Mouse (Mus musculus) midbrain, embryonic 16.5 days (tissue): ENCODE measurements at regions not wholly inside any gene's neighbourhood (a gene's known extent, or its start where the extent isn't known, plus 50 kb on each side); places are given as distances from the start of the nearest gene placed in this dataset.

Experiments
- ATAC-seq: fragments of 200-750 bp; cut with Nextera tagmentation; 2 replicates; pipeline ENCODE4 v1.8.0; 2017; ENCODE audit warnings: moderate TSS enrichment
- H3K27ac ChIP-seq: fragments of 300-500 bp; sonication (generic); 2 replicates; pipeline ENCODE4 v1.5.1; 2014; ENCODE audit warnings: mild to moderate bottlenecking, low read length, mixed read lengths
- H3K27me3 ChIP-seq: fragments of 300-500 bp; sonication (generic); 2 replicates; pipeline ENCODE4 v1.6.1; 2014; ENCODE audit warnings: low read depth, low read length, mixed read lengths; ENCODE audit not compliant: control insufficient read depth, insufficient read depth
- H3K36me3 ChIP-seq: fragments of 300-500 bp; sonication (generic); 2 replicates; pipeline ENCODE4 v1.6.1; 2014; ENCODE audit warnings: mild to moderate bottlenecking, low read length, moderate library complexity, mixed read lengths; ENCODE audit not compliant: control insufficient read depth, insufficient read depth
- H3K4me1 ChIP-seq: fragments of 300-500 bp; sonication (generic); 2 replicates; pipeline ENCODE4 v1.6.1; 2014; ENCODE audit warnings: mild to moderate bottlenecking, low read length, mixed read lengths; ENCODE audit not compliant: control insufficient read depth, insufficient read depth
- H3K4me2 ChIP-seq: fragments of 300-500 bp; sonication (generic); 2 replicates; pipeline ENCODE4 v1.6.1; 2014; ENCODE audit warnings: mild to moderate bottlenecking, low read length, mixed read lengths
- H3K4me3 ChIP-seq: fragments of 300-500 bp; sonication (generic); 2 replicates; pipeline ENCODE4 v1.5.1; 2014; ENCODE audit warnings: low read depth, mild to moderate bottlenecking, low read length, moderate library complexity, mixed read lengths
- H3K9ac ChIP-seq: fragments of 300-500 bp; sonication (generic); 2 replicates; pipeline ENCODE4 v1.6.1; 2014; ENCODE audit warnings: low read depth, low read length, mixed read lengths
- H3K9me3 ChIP-seq: fragments of 300-500 bp; sonication (generic); replicated peaks from 2 replicates; pipeline ENCODE4 v1.6.1; 2014; ENCODE audit warnings: mild to moderate bottlenecking, low read length, mixed read lengths; ENCODE audit not compliant: control insufficient read depth, poor library complexity, severe bottlenecking
- WGBS: fragments of 180-500 bp; shearing (Covaris S2); extraction: QIAGEN DNeasy Blood & Tissue Kit; methylation state at CpG from one replicate; pipeline ENCODE4 v1.1.7; 2014; 5-methylcytosine and 5-hydroxymethylcytosine counted together

DNA sequence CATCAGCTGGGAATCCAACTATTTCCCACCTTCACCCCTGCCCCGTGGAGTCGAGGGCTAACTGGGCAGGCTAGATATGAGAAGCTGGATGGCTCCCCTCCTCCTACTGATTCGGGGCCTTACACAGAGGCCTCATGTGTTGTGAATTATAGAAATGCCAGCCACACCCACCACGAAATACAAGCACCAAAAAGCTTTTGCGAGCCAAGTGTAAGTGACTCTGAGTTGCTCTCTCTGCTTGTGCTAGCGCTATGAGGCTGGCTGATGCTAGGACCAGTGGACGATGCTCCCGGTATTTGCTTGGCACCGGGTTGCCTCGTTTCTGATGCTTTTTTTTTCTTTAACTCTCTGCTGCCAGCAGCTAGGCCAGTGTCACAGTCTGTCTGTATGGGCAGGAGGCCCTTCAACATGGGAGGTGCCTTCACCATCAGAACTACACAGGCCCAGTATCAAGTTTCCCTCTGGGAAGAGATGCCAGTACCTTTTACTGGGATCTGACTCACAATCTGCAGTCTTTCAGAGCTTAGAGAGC lies 369.8 kb downstream of the Cog6 start:
- peaks cover 3% of the 10 kb centered on the region for H3K27me3 ChIP-seq
- peaks cover 7% of the 10 kb centered on the region for H3K4me1 ChIP-seq
- H3K27ac ChIP-seq = no peak overlapping the region
- H3K36me3 ChIP-seq = no peaks in the 10 kb centered on the region
- H3K9me3 ChIP-seq = no peaks in the 10 kb centered on the region
- H3K4me2 ChIP-seq = no peak overlapping the region
- no peak overlapping the region for H3K4me3 ChIP-seq
- H3K9ac ChIP-seq = no peak overlapping the region
- WGBS = 83% methylated on average over 10 of the region's 10 CpGs
- ATAC-seq = no peak

DNA sequence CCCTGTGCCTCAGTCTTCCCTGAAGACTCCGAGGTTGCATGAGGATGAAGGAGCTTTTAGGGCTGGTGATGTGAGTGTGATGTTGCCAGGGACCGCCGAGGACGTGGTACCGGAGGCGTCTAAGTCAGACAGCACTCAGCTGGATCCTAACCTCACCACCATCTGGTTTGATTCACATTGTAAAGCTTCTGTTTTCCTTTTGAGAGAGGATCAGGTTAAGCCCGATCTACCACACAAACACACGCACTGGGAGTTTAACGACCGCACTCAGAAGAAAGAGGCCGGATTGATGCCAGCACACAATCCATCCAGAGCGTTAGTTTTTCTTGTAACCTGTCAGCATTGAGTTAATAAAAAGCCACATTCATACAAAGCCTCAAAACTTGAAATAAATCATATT lies 371.9 kb downstream of the Cog6 start:
- no peak for ATAC-seq
- H3K4me1 ChIP-seq = peaks cover 7% of the 10 kb centered on the region
- H3K4me3 ChIP-seq = no peak overlapping the region
- no peak overlapping the region for H3K4me2 ChIP-seq
- no peak overlapping the region for H3K9ac ChIP-seq
- H3K27ac ChIP-seq = no peak overlapping the region
- H3K36me3 ChIP-seq = no peaks in the 10 kb centered on the region
- WGBS = 46% methylated on average over 12 of the region's 12 CpGs
- H3K27me3 ChIP-seq = no peaks in the 10 kb centered on the region
- no peaks in the 10 kb centered on the region for H3K9me3 ChIP-seq

DNA sequence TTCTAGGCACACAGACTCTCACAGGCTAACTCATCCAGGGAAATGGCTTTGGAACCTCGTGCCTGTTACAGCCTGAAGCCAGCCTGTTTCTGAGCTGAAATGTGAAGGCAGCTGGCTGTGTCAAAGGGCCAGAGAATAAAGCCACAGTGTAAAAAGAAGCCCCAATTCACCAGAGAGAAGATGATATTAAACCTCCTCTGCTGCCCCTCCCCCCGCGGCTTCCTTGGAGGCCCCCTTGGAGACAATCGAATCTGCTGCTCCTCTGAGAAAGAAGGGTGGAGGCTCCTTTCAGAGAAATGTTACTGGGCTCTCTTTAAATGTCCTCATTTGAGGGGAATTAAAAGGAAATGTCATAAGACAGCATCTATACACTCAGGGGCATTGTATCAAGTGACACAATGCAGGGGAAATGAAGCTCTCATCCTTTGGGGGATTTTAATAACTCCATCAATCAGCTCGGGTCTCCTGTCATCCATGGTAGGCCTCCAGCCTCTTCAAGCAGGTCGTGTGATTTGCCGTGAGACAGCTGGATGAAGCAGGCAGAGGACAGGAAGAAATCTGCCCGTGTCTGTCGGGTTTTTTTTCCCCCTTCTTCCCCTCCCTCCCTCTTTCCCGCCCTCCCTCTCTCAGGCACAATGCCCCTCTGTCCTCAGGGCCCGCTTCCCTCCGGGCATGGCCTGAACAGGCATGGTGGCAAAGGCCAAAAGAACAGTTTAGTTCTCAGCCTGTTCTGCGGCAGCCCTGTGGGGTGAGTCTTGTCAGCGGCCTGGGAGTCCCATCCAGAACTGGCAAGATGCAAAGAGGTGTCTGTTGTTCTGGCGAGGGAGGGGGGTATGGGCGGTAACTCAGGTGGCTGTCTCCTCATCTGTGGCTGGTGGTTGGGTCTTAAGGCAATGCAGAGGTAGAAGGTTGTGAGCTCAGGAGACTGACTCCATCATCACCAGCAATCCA lies 372.6 kb downstream of the Cog6 start:
- no peak overlapping the region for H3K4me2 ChIP-seq
- peaks cover 7% of the 10 kb centered on the region for H3K4me1 ChIP-seq
- no peaks in the 10 kb centered on the region for H3K36me3 ChIP-seq
- 17% methylated on average over 16 of the region's 16 CpGs for WGBS
- H3K4me3 ChIP-seq = no peak overlapping the region
- H3K27me3 ChIP-seq = no peaks in the 10 kb centered on the region
- no peaks in the 10 kb centered on the region for H3K9me3 ChIP-seq
- H3K9ac ChIP-seq = peak overlapping the region; percentile 2; the same call in 1 of the 2 replicates
- ATAC-seq = peak; percentile 37
- no peak overlapping the region for H3K27ac ChIP-seq

- Histone ChIP-seq H3K4me3 (no peak overlapping the region), H3K4me2 (no peak overlapping the region), H3K9ac (no peak overlapping the region), H3K9me3 (no peaks in the 10 kb centered on the region), H3K27me3 (no peaks in the 10 kb centered on the region), H3K36me3 (no peaks in the 10 kb centered on the region), H3K27ac (no peak overlapping the region), H3K4me1 (peaks cover 7% of the 10 kb centered on the region)
- 58% methylated on average over 10 of the region's 10 CpGs for WGBS
- peak; percentile 13; the same call in 1 of the 2 replicates for ATAC-seq
Measured at GRCm38 (mm10) chr3:52643796-52644177, 373.2 kb downstream of the Cog6 start.

GRCm38 (mm10) chr3:52643100-52643551 lies 373.9 kb downstream of the Cog6 start:
- no peaks in the 10 kb centered on the region for H3K27me3 ChIP-seq
- no peaks in the 10 kb centered on the region for H3K36me3 ChIP-seq
- H3K4me1 ChIP-seq = peaks cover 7% of the 10 kb centered on the region
- ATAC-seq = no peak
- H3K9me3 ChIP-seq = no peaks in the 10 kb centered on the region
- no peak overlapping the region for H3K4me3 ChIP-seq
- H3K27ac ChIP-seq = no peak overlapping the region
- 57% methylated on average over 9 of the region's 9 CpGs for WGBS
- no peak overlapping the region for H3K9ac ChIP-seq
- no peak overlapping the region for H3K4me2 ChIP-seq

DNA sequence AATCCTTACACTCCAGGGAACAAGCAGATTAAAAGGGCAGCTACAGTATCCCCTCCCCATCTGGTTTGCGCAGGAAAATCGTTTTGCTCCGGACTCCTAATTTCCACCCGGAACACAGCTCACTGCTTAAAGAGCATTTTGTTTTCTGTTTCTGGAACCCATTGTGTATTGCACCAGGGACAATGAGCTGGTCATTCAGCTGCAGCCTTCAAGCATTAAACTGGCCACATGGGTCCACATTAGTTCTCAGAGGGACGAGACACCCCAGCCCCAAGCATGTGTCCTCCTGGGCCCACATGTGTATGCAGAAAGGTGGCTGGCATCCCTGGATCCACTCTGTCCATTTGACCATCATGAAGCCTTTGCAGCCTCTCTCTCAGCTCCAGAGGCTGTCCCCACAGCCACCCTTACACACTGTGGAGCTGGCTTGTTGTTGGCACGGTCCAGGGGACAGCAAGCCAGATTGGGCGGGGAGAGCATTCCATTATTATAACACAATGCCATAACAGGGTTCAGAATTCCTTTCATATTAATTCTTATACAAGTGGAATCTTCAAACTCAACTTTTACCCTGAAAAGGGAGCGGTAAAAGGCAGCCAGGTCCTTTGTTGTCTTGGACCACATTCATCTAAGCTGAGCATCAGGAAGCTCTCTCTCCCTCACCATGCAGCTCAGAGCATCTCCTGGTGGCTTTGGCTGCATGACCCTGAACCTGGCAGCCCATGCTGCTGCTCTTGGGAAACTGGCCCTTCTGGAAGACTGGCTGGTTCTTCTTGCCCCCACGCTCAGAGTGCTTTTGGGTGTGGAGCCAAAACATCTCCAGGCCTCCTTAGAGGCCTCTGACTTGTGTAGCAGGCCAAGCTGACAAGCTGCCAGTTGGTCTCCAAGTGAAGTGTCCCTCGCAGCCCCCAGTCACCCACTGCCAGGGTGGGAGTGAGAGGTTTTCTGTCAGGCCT lies 373.4 kb downstream of the Foxo1 start:
- Histone ChIP-seq H3K4me1 (peaks cover 7% of the 10 kb centered on the region), H3K4me3 (no peak overlapping the region), H3K27me3 (no peaks in the 10 kb centered on the region), H3K4me2 (no peak overlapping the region), H3K36me3 (no peaks in the 10 kb centered on the region), H3K9me3 (no peaks in the 10 kb centered on the region), H3K9ac (no peak overlapping the region), H3K27ac (no peak overlapping the region)
- WGBS = 73% methylated on average over 10 of the region's 10 CpGs
- no peak for ATAC-seq

- no peak overlapping the region for H3K9ac ChIP-seq
- no peaks in the 10 kb centered on the region for H3K9me3 ChIP-seq
- no peaks in the 10 kb centered on the region for H3K36me3 ChIP-seq
- no peak overlapping the region for H3K4me3 ChIP-seq
- no peak overlapping the region for H3K27ac ChIP-seq
- 68% methylated on average over 16 of the region's 16 CpGs for WGBS
- no peak overlapping the region for H3K4me2 ChIP-seq
- ATAC-seq = no peak
- peaks cover 7% of the 10 kb centered on the region for H3K4me1 ChIP-seq
- H3K27me3 ChIP-seq = no peaks in the 10 kb centered on the region
Measured at GRCm38 (mm10) chr3:52640250-52641147, 372.4 kb downstream of the Foxo1 start.

GRCm38 (mm10) chr3:52638816-52639215 lies 370.7 kb downstream of the Foxo1 start:
- Histone ChIP-seq H3K36me3 (no peaks in the 10 kb centered on the region), H3K27me3 (no peaks in the 10 kb centered on the region), H3K9me3 (no peaks in the 10 kb centered on the region), H3K9ac (no peak overlapping the region), H3K4me3 (no peak overlapping the region), H3K4me1 (peaks cover 5% of the 10 kb centered on the region), H3K27ac (no peak overlapping the region), H3K4me2 (no peak overlapping the region)
- WGBS = 73% methylated on average over 5 of the region's 5 CpGs
- no peak for ATAC-seq
